Mouse (Mus musculus) layer of hippocampus, adult 8-10 months (tissue): Measurements from ENCODE around the gene Cds2. TPM values are rescaled to one million over a fixed set of nuclear protein-coding genes. Genes with fewer than 3 reads are reported as not detected.
A peak's percentile ranks its signal among the peaks of the same experiment; 100 is the strongest.
"Not testable (repeated sequence)": the region's sequence is repeated elsewhere in the genome, so short reads cannot be mapped to it uniquely, and the experiment has no call there.

Source experiments
- DNase-seq, 2 experiments: peaks; one replicate each; pipeline ENCODE4 v3.0.0; 2022; ENCODE audit warnings: low spot score in 2 of 2
- total RNA-seq, 4 experiments: library from RNA; stranded (reverse); gene quantifications; 2 replicates each; pipeline ENCODE4 v1.2.4; 2022

The Cds2 gene
- total RNA-seq, 4 experiments from 2014 or later = 242 to 286 (median 261) TPM

DNA sequence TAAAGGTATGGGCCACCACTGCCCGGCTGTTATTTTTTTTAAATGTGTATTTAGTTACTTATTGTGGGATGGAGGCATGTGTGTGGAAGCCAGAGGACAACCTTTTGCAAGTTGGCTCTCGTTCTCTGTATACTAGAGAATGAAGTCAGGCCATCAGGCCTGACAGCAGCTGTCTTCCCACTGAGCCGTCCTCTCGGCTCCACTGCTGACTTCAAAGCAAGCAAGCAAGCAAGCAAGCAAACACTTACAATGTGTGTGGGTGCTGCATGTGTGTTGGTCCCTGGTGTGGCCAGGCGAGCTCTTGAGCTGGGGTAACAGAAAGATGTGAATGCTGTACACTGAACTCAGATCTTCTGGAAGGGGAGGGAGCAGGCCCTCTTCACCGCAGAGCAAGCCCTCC lies 27.9 kb downstream of the Cds2 start:
- DNase-seq = no peak

DNA sequence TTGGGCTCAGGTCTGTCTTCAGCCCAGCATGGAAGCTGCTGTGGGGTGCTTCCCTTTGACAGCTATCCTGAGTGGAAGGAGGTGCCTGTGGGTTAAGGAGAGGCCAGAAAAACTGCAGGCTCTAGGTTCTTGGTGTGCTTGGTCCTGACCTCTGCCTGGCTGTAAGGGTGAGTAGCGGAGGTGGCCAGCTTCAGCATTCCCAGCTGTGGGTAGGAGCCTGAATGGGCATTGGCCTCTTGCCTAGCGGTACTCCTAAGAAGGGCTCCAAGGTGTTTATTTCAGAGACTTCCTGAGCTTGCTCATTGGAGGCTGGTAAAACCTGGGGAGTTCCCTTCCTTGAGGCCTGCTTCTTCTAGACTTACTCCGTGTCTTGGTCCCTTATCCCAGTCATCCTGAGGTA lies 28.3 kb downstream of the Cds2 start:
- no peak for DNase-seq

DNA sequence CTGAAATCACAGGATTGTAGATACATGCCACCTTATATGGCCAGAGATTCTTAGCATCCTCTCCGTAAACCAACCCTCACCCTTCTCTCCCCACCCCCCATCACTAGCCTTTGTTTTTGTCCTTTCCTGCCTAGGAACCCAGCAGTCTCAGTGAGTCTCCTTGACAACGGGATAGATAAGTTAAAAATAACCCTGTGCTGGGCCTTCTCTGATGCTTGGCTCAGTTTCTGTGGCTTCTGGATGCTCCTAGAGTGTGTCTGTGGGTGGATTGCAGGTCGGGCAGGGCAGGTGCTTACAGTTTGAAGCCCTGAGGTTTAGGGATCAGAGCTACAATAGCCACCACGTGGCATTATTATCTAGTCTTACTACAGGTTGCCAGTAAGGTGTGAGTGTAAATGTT lies 29.1 kb downstream of the Cds2 start:
- DNase-seq = peak; percentile 62 to 63

DNA sequence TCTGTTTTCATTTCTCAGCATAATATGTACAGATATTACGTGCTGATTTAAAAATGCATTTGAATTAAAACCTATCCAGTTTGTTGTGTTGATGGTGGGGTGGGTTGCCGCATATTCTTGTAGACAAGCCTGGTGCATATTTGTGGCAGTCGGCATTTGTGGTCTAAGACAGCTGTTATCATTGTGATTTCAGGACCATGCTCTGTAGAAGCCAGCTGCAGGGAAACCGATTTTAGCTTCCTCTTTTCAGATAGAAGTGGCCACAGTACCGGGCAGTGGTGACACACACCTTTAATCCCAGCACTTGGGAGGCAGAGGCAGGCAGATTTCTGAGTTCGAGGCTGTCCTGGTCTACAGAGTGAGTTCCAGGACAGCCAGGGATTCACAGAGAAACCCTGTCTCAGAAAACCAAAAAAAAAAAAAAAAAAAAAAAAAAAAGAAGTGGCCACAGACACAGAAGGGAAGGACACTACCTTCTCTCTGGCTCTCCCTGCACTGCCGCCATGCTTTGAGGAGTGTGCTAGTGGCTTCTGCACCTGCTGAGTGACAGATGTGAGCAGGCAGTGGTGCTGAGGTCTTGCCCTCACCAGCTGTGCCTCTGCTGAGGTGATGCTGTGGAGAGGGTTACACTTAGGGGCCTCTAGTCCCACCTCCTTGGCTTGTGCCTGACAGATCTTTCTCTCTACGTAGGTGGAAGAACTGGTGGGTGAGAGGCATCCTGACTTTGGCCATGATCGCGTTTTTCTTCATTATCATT lies 30.9 kb downstream of the Cds2 start:
- no peak for DNase-seq

DNA sequence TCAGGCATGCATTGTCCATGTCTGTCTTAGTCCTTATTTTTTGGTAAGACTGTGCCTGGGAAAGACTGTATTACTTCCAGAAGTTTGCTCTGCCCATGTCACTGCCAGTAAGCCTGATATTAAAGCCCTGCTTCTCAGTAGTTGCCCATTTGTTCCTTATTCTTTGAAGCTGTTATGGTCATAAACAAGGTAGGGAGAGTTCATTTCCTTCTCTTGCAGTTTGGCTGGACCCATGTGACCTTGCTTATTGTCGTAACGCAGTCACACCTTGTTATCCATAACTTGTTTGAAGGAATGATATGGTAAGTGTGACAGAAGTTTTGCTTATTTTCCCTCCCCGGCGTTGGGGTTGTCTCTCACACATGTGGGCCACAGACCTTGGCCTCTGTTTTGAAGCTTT lies 35.3 kb downstream of the Cds2 start:
- DNase-seq = no peak

DNA sequence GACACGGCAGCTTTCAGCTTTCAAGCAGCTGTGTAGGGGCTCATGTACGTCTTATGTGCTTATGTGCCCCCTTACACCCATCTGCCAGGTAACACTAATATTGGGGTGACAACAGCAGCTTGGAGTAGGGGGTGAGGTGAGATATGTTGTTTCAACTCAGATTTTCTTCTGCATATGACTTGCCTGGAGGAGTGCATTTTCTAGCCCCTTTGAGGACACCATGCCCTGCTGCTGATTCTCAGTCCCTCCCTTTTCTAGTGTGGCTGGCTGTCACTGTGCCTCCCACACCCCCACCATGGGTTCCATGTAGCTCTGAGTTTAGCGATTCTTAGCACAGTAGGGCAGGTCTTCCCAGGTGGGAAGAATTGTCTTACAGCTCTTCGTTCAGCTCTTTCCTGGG lies 38.5 kb downstream of the Cds2 start:
- DNase-seq = no peak

DNA sequence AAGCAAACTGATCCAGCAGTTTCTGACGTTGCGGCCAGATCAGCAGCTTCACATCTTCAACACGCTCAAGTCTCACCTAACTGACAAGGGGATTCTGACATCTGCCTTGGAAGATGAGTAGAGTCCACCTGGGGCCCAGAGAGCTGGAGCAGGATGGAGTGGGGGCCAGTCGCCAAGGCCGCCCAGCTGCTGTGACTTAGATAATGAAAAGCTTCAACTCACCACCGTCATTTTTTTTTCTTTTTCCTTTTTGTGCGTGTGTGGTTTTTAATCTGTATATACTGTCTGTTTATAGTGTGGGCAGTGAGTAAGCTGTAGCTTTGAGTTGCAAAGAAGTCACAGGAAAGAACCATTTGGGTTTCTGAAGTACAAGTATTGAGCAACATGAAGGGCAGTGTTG lies 42.2 kb downstream of the Cds2 start:
- DNase-seq = no peak

DNA sequence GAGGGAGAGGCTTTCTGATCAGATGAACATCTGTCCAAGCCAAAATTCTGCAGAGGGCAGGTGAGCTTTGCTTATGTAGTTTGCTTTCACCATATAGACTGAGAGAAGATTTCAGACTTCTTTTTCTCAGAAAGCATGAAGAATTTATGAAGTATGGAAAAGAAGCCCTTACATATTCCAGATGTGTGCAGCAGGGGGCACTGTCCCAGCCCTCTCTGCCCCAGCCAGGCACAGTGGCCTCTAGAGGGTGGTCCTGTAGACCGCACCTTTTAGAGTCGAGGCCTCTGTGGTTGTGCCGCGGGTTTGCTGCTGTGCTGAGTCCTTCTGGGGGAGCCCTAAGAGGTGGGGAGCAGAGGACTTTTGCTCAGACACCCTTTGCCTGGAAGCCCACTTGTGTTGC lies 43.0 kb downstream of the Cds2 start:
- no peak for DNase-seq

DNA sequence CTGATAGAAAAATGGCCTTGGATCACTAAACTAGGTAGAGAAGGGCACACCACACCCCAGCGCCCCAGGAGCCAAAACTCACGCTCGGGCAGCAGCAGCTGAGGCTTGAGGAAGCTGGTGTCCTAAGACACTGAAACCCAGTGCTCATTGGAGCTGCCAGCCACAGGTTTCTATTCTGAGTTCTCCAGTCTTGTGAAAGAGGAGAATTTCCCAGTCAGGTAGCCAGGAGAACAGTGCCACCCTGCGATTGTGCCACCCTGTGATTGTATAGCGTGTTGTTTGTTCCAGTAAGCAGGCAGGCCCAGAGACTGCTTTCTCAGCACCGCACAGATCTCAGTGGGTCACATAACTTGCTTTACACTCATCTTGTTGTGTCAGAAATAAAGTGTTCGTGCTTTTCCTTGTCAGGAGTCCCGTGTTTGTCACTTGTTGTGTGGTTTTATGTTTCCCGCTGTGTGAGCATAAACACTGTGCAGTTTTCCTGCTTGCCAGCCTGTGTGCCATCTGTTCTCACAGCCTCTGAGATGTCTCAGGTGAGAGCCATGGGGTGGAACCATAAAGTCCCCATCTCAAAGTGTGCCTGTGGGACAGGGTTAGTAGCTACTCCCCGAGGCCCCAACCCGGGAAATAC lies 44.4 kb downstream of the Cds2 start:
- no peak for DNase-seq

DNA sequence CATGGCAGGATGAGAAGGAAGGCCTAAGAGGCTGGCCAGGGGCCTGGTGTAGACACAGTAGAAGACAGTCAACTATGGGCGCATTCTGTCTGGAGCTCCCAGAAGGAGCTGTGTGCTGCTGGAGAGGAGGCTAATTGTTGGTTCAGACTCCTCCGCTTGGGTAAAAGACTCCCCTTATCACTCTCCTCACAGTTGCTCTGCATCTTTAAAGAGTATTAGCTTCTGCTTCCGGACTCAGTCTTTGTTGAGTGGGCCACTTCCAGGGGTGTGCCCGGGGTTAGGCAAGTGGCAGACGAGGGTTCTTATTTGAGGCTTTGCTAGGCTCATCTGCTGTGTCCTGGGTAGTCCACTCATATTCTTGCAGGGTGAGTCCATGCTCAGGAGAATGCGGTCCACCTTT lies 45.9 kb downstream of the Cds2 start:
- no peak for DNase-seq

DNA sequence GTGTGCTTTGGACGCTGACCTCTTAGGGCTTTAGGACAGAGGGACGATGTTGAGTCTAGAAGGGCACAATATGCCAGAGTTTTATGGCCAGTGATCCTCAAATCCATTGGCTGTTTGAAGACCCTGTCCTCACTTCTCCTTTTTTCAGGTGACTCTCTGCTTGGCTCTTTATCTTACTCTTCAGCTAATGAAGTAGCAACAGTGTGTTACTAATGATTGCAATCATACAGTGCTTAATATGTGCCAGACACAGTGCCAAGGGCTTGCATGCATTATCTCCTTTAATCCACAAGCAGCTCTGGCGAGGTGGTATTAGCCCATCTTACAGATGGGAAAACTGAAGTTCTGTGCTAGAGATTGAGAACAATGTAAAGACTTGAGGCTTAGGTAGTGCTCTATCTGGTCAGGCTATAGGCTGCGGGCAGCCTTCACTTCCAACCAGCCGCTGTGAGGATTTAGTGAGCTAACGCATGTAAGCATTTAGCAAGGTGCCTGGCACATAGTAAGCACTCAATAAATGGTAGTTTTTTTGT lies 46.5 kb downstream of the Cds2 start:
- DNase-seq = no peak

DNA sequence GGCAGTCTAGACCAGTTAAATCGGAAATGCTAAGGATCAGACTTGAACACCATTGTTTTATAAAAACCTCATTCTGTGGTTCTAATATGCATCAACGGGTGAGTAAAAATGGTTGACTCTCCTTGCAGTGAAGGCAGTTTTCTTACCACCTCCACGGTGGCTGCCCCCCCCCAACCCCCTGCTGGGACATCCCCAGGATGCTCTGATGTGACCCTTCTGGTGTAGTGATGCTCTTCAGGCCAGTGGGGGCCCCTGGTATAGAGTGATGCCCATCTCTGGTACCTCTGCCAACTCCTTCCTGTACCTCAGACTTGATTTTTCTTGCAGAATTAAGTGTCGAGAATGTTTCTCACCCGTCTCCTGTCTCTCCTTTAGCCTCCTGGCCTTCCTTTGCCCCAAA lies 49.7 kb downstream of the Cds2 start:
- peak in 1 of 2 experiments; percentile 1 for DNase-seq

DNA sequence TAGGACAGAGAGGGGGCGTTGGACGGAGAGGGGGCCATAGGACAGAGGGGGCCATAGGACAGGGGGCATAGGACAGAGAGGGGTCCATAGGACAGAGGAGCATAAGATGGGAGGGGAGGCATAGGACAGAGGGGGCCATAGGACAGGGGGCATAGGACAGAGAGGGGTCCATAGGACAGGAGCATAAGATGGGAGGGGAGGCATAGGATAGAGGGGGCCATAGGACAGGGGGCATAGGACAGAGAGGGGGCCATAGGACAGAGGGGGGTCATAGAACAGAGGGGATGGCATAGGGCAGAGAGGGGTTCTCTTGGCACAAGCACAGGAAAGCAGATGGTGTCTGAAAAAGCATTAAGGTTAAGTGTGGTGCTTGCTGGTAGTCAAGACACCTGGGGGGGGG lies 50.6 kb downstream of the Cds2 start:
- no peak for DNase-seq

DNA sequence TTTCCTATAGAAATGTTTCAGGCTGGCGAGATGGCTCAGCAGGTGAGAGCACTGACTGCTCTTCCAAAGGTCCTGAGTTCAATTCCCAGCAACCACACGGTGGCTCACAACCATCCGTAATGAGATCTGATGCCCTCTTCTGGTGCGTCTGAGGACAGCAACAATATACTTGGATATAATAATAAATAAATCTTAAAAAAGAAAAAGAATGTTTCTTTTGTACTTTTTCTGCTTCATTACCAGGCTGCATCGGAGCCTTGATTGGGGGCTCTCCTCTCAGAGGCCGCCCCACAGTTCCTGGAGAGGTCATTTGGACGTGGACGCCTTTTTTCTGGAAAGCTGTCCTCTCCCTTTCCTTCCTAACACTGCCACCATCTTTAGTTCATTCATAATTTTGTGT lies 51.1 kb downstream of the Cds2 start:
- not testable (repeated sequence) for DNase-seq

DNA sequence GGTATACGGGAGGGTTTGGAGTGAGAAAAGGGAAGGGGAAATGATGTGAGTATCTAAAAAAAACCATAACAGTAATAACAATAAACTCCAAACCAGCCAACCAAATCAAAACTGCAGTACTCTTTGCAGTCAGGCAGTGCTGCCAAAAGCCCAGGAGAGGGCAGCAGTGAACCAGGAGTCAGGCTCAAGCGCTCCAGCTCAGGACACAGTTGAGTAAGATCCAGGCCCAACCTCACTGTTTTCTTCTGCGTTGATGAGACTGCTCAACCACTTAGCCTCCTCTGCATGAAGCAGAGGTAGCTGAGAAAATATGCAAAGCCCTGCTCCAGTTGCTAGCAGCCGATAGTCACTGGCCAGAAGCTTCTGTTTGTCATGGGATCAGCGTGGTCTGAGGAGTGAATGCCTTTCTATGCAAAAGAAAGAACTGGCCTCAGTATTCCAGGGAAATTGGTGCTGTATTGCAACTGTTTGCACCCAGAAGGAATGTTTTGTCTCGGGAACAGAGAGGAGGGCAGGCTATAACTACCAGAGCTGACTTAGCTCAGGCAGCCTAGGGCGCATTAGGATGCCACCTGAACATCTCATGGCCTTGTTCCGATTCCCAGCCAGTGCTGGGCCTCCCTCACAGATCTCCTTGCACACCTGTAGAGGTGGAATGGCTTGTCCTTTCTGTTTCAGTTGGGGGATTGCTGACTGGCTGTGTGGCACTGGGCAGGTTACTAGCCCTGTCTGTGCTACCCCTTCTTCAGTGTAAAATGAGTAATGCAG lies 53.3 kb downstream of the Cds2 start:
- peak; percentile 57 to 75 for DNase-seq

DNA sequence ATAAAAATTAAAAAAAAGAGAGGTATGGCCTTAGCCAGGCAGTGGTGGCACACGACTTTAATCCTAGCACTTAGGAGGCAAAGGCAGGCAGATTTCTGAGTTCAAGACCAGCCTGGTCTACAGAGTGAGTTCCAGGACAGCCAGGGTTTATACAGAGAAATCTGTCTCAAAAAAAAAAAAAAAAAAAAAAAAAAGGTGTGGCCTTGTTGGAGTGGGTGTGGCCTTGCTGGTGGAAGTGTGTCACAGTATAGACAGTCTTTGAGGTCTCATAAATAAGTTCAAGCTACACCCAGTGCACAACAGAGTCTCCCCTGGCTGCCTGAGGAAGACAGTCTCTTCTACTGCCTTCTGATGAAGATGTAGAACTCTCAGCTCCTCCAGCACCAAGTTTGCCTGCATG lies 54.2 kb downstream of the Cds2 start:
- DNase-seq = no peak

DNA sequence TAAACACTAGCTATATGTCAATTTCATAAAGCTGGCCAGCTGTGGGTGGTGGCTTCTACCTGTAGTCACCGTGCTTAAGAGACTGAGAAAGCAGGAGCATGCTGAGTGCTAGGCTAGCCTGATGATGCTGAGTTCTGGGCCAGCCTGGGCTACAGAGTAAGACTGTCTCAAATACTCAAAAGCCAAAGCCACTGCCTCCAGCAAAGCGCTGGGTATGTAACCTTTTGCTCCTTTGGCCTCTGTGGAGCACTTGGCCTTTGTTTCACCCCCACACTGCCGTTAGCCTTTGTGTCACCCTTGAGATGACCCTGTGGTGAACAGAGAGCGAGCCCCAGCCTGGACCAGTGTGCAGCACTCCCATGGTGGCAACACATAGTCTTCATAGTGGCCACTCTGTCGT lies 57.6 kb downstream of the Cds2 start:
- DNase-seq = no peak

DNA sequence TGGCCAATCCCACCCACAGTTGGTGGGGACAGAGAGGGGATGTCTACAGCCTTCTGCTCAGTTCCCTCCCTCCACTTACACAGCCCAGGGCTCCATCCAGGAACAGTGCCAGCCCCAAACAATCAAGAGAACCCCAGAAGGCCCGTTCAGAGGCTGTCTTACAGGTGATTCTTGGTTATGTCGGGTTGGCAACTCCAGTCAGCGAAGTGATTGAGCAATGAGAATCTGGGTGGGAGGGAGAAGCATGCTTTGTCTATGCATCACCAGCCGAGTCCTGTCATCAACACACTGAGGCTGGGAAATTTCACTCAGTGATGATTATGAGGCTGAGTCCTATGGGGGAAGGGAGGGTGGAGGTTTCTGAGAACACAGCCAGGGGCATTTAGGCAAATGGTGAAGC lies 60.6 kb downstream of the Cds2 start:
- no peak for DNase-seq

DNA sequence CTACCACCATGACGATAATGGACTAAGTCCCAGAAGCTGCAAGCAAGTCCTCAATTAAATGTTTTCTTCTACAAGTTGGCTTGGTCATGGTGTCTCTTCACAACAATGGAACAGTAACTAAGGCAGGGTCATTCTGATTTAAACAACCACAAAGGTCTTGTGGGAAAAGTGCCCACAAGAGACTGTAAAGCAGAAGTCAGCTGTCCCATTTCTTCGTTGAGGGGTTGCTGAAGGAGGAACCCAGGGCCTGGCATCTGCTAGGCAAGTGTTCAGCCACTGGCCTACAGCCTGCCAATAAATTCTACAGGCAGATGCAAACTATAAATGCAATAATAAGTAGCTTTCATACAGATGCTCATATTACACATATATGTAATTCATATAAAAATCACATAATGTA lies 74.3 kb downstream of the Cds2 start:
- no peak for DNase-seq

DNA sequence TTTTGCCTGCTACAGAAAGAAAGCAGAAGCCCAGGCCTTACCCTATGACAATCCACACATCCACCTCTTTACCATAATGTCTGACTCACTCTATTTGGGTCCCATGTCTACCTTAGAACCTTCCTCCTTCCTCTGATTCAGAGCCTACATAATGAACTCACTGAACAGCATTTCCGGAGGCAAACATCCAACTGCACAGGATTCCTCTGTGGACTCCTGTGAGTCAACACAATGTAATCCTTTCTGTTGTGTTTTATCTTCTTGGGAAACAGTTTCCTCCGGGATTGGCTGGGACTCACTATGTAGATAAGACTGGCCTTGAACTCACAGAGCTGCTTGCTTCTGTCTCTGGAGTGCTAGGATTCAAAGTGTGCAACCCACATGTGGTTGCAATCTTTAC lies 77.4 kb downstream of the Cds2 start:
- DNase-seq = no peak

DNA sequence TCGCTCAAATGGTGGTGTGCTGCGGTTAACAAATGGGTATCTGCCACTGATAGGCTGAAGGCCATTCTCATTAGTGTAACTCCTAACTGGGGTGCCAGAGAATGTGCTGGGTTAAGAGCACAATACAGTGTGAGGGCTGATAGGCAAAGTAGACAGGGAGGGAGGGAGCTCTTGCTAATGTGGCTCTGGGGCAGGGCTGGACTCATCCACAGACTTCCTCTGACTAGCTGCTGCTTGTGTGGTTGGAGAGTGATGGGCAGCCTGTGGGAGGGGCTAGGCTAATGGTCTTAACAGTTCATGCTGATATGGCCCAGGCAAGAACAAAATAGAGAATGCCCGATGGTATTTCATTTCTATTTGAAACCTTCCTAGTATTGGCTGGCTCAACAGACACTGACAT lies 78.3 kb downstream of the Cds2 start:
- DNase-seq = no peak

DNA sequence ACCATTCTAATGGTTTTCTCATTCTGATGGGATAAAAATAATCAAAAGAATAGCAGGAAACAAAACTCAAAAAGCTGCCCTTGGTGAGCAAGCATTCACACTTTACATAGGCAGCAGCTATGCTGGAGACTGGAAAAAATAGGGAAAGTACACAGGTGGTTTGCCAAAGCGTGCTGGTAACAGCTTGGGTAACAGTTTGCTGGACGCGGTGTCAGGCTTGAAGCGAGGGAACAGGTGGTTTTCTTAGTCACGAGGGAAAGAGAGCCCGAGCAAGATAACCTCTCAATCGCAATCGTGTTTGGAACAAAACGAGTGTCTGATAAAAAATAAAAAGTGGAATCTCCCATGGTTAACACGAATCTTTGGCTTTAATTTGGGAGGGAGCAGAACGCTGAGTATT lies 80.9 kb downstream of the Cds2 start:
- peak; percentile 29 to 44 for DNase-seq
